Mouse (Mus musculus): Measurements from ENCODE around the gene Phb2.

DNA sequence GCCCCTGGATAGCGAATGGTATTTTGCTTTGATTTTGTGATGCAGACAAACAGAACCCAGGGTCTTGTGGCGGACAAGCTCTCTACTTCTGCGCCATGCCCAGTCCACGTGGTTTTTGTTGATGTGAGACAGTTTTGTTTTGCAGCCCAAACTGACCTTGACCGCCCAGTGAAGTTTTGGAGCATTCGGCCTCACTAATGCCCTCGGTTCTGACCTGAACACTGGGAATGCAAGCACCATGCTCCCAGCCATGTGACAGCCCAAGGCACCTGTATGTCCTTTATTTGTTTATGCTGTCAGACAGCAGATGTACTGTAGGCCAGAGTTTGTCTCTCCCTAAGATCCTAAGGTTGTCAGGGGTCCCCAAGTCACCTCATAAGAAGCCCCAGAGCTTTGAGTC is 37.5 kb upstream of the Phb2 start:
- TF ChIP-seq CTCF (IDR thresholded peaks at IDR 0.05; ENCODE audit: low read depth, low read length) (no peak), GATA1 (IDR thresholded peaks at IDR 0.05; ENCODE audit: borderline replicate concordance, low read length) (no peak)
